Mouse (Mus musculus) midbrain, postnatal 0 days (tissue): ENCODE measurements at regions not wholly inside any gene's neighbourhood (a gene's known extent, or its start where the extent isn't known, plus 50 kb on each side); places are given as distances from the start of the nearest gene placed in this dataset.
A peak's percentile ranks its signal among the peaks of the same experiment; 100 is the strongest.

Source experiments
- ATAC-seq: fragments of 200-750 bp; cut with Nextera tagmentation; 2 replicates; pipeline ENCODE4 v1.8.0; 2017; ENCODE audit warnings: moderate number of reproducible peaks, mild to moderate bottlenecking, moderate TSS enrichment, moderate library complexity; ENCODE audit not compliant: low FRiP score
- DNase-seq: peaks from one replicate; pipeline ENCODE4 v3.0.0-alpha.2; 2015; ENCODE audit warnings: low spot score
- H3K27ac ChIP-seq: fragments of 300-500 bp; sonication (generic); 2 replicates; pipeline ENCODE4 v1.5.1; 2014; ENCODE audit warnings: low read depth, mild to moderate bottlenecking, low read length, mixed read lengths
- H3K27me3 ChIP-seq: fragments of 300-500 bp; sonication (generic); 2 replicates; pipeline ENCODE4 v1.6.1; 2014; ENCODE audit warnings: low read length, control low read depth, mixed read lengths; ENCODE audit not compliant: insufficient read depth
- H3K36me3 ChIP-seq: fragments of 300-500 bp; sonication (generic); 2 replicates; pipeline ENCODE4 v1.6.1; 2014; ENCODE audit warnings: low read length, control low read depth, mixed read lengths; ENCODE audit not compliant: insufficient read depth
- H3K4me1 ChIP-seq: fragments of 300-500 bp; sonication (generic); 2 replicates; pipeline ENCODE4 v1.6.1; 2014; ENCODE audit warnings: mild to moderate bottlenecking, control low read depth, antibody characterized with exemption, low read length, mixed read lengths; ENCODE audit not compliant: insufficient read depth
- H3K4me2 ChIP-seq: fragments of 300-500 bp; sonication (generic); 2 replicates; pipeline ENCODE4 v1.6.1; 2014; ENCODE audit warnings: low read depth, mild to moderate bottlenecking, low read length, mixed read lengths; ENCODE audit not compliant: poor library complexity, severe bottlenecking
- H3K4me3 ChIP-seq: fragments of 300-500 bp; sonication (generic); 2 replicates; pipeline ENCODE4 v1.5.1; 2014; ENCODE audit warnings: low read depth, mild to moderate bottlenecking, low read length, moderate library complexity
- H3K9ac ChIP-seq: fragments of 300-500 bp; sonication (generic); replicated peaks from 2 replicates; pipeline ENCODE4 v1.6.1; 2014; ENCODE audit warnings: mild to moderate bottlenecking, low read length, moderate library complexity, mixed read lengths; ENCODE audit not compliant: poor library complexity, severe bottlenecking
- H3K9me3 ChIP-seq: fragments of 300-500 bp; sonication (generic); 2 replicates; pipeline ENCODE4 v1.6.1; 2016; ENCODE audit warnings: low read length, control low read depth
- CTCF ChIP-seq: IDR thresholded peaks from 2 replicates; pipeline ENCODE4 v1.5.1; 2016; ENCODE audit warnings: antibody characterized with exemption, mild to moderate bottlenecking
- WGBS: fragments of 180-500 bp; shearing (Covaris S2); extraction: QIAGEN DNeasy Blood & Tissue Kit; methylation state at CpG from one replicate; pipeline ENCODE4 v1.1.7; 2014; 5-methylcytosine and 5-hydroxymethylcytosine counted together

DNA sequence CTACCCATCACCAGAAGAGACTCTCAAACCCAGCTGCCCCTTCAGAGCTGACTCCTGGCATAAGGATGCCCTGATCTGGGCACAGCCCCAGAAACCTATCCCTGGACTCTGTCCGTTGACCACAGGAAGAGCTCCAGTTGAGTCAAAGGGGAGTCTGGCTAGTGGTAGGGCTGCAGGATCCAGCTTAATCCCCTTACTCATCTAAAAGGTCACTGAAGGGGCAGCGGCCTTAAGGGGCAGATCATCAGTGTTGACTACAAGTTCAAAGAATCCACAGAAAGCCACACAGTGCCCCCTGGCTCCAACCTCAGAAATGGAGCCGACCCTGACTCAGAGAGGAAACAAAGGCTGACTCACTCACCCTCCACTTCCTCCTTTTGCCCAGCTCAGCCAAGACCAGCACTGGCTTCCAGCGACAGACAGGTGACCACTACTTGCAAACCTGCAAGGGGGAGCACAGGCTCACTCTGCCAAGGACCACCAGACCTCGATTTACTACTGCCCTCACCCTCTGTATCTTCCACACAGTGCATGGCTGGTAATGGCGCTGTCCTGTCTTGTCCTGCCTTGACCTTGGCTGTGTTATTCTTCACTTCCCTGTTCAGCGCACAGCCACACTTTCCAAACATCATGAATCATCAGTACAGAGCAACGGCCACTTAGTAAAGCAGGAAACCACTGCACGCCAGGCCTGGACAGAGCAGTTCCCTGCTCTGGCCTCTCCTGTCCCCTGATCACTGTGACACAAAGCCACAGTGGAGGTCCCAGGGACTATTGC, 96.0 kb downstream of the Tomm20 start:
- Histone ChIP-seq H3K9me3 (no peaks in the 10 kb centered on the region), H3K27ac (no peak overlapping the region), H3K9ac (no peak overlapping the region), H3K4me2 (no peak overlapping the region), H3K27me3 (no peaks in the 10 kb centered on the region), H3K4me3 (no peak overlapping the region), H3K36me3 (no peaks in the 10 kb centered on the region), H3K4me1 (no peaks in the 10 kb centered on the region)
- WGBS = 68% methylated on average over 9 of the region's 9 CpGs
- TF ChIP-seq CTCF = peak; percentile 14; the same call in 1 of the 2 replicates
- ATAC-seq = no peak
- DNase-seq = no peak

DNA sequence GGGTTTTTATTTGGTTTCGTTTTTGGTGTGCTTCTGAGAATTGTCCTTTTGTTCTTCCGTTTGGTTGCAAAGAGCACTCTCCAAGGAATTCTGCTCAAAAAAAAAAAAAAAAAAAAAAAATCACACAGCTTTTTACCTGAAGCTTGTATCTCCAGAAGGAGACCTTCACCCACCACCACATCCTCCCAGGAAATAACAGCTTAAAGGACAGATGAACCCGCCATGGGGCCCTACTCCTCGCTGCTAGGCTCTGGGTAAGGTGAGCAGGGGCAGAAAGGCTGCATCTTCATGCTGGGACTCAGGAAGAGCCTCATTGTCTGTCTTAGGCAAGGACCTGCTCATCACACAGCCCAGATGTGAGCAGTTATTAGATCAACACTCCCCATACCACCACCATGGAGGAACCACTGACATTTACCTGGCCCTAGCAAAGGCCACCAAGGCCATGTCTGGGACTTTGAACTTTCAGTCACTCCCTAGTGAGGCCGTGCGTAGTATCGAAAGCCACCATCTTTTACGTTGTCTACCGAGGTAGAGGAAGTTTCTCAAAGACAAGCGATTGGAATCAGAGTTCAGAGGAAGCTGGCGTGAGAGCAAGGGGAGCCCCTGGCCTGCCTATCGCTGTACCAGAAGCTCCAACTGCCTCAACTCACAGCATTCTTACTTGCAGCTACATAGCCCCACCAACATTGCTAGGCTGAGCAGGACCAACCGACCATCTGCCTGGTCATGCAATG, 97.1 kb downstream of the Tomm20 start:
- ATAC-seq (no peak), DNase-seq (no peak)
- no peak overlapping the region for H3K4me2 ChIP-seq
- no peaks in the 10 kb centered on the region for H3K27me3 ChIP-seq
- WGBS = 88% methylated on average over 13 of the region's 13 CpGs
- H3K9ac ChIP-seq = no peak overlapping the region
- H3K4me3 ChIP-seq = no peak overlapping the region
- no peak for TF ChIP-seq CTCF
- no peaks in the 10 kb centered on the region for H3K9me3 ChIP-seq
- H3K36me3 ChIP-seq = no peaks in the 10 kb centered on the region
- no peaks in the 10 kb centered on the region for H3K4me1 ChIP-seq
- no peak overlapping the region for H3K27ac ChIP-seq

DNA sequence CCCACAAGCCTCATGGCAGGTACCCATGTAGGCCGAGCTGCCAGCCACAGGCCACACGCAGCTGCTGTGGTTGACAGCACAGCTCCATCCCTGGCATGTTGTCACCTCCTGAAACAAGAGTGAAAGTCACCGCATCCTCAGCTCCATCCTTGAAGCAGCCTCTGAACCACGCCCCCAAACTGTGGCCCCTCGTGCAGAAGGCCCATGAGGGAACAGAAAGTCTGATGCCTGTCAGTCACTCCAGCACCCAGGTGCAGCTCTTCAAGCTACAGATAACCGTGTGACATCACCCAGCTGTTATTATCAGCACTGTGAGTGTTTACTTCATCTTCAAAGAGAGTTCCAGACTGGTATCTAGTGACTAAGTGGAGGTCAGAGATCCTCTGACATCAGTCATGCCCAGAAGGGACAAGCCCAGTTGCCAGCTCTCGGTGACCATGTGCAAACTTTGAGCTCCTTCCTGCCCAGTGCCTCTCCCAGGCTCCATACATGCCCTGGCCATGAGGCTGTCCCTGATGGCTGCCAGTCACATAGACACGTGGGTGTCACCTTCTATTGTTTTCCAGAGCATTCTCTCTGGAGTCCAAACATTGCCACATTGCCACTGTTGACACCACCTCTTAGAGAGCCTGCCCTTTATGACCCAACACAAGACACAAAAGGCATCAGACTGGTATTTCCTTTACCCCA, 97.8 kb downstream of the Tomm20 start:
- Histone ChIP-seq H3K9me3 (no peaks in the 10 kb centered on the region), H3K4me3 (no peak overlapping the region), H3K9ac (no peak overlapping the region), H3K4me1 (no peaks in the 10 kb centered on the region), H3K36me3 (no peaks in the 10 kb centered on the region), H3K27ac (no peak overlapping the region), H3K4me2 (no peak overlapping the region), H3K27me3 (no peaks in the 10 kb centered on the region)
- WGBS = 82% methylated on average over 8 of the region's 8 CpGs
- DNase-seq (no peak), ATAC-seq (no peak)
- no peak for TF ChIP-seq CTCF

DNA sequence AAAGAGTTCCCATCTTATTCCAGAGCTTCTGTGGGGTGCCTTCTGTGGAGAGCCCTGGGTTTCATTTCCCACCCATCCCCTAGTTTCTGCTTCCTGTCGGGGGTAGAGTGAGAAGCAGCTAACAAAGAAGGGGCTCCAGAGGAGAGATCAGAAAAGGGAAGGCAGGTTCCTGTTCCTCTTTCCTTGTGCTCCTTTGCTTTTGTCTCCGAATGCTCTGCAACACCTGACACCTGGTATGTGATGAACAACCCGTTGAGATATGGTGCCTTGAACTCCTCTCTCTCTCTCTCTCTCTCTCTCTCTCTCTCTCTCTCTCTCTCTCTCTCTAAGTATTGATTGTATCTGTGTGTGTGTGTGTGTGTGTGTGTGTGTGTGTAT, 99.5 kb downstream of the Tomm20 start:
- DNase-seq = no peak
- no peak overlapping the region for H3K27ac ChIP-seq
- WGBS = 65% methylated on average over 3 of the region's 3 CpGs
- no peak overlapping the region for H3K4me3 ChIP-seq
- no peaks in the 10 kb centered on the region for H3K9me3 ChIP-seq
- ATAC-seq = no peak
- H3K9ac ChIP-seq = no peak overlapping the region
- no peaks in the 10 kb centered on the region for H3K36me3 ChIP-seq
- no peaks in the 10 kb centered on the region for H3K4me1 ChIP-seq
- TF ChIP-seq CTCF = no peak
- no peaks in the 10 kb centered on the region for H3K27me3 ChIP-seq
- H3K4me2 ChIP-seq = no peak overlapping the region

DNA sequence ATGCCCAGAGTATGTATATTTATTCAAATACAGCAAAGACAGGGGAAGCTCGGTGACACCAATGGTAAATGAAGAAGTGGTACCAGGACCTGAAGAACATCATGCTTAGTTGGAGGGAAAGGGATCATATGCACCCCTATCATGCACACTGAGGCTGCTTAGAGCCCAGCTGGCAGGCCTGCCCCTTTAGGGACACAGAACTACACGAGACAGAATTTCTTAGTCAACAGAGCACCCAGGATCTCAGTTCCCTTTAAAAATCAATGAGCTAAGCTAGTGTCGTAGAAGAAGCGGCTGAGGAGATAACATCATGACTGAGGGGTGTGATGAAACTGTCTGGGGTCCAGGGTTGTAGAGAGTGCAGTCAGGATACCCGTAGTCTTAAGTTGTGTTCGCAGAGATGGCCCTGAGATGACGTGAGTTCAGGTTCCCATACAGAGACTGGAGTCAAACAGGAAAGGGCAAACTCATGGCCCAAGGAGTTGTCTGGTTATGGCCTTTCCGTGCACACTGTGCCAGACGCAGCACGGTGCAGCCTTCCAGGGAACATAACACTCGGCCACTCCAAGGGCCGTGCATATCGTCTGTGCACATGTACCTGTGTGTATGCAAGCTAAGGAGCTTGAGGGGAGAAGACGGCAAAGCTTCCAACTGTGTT, 100.0 kb downstream of the Tomm20 start:
- H3K36me3 ChIP-seq = no peaks in the 10 kb centered on the region
- no peak overlapping the region for H3K4me2 ChIP-seq
- 87% methylated on average over 14 of the region's 14 CpGs for WGBS
- H3K9ac ChIP-seq = no peak overlapping the region
- DNase-seq (no peak), ATAC-seq (no peak)
- no peaks in the 10 kb centered on the region for H3K4me1 ChIP-seq
- no peak for TF ChIP-seq CTCF
- H3K9me3 ChIP-seq = no peaks in the 10 kb centered on the region
- H3K27me3 ChIP-seq = no peaks in the 10 kb centered on the region
- no peak overlapping the region for H3K27ac ChIP-seq
- no peak overlapping the region for H3K4me3 ChIP-seq
